Mouse (Mus musculus) thymus, postnatal 4 days (tissue): ENCODE measurements at regions not wholly inside any gene's neighbourhood (a gene's known extent, or its start where the extent isn't known, plus 50 kb on each side); places are given as distances from the start of the nearest gene placed in this dataset.

ENCODE experiments used
- DNase-seq: peaks from one replicate; pipeline ENCODE4 v3.0.0; 2021

GRCm38 (mm10) chrX:129272135-129272534, 477.4 kb upstream of the Diaph2 start:
- DNase-seq: no peak

DNA sequence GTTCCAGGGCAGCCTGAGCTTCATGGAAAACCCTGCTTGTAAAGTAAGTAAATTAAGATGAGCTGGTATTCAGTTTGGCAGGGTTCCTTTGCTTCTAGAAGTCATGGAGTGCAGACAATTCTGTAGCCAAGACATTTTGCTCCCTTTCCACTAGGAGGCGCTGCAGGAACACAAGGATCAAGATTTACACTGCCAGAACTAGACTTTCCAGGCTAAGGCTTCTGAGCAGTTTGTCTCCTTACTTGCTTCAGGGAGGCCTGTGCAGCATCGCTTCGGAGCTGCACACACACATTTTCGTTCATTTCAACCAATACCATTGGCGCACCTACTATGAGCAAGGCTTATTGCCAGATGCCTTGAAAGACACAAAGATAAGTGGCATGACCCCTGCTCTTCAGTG, 445.6 kb upstream of the Diaph2 start:
- peak; percentile 47 for DNase-seq

GRCm38 (mm10) chrX:129309380-129309779, 440.2 kb upstream of the Diaph2 start:
- no peak for DNase-seq

GRCm38 (mm10) chrX:129329441-129329840, 420.1 kb upstream of the Diaph2 start:
- no peak for DNase-seq

GRCm38 (mm10) chrX:129332810-129333209, 416.7 kb upstream of the Diaph2 start:
- no peak for DNase-seq
